Mouse (Mus musculus): ENCODE measurements at regions not wholly inside any gene's neighbourhood (a gene's known extent, or its start where the extent isn't known, plus 50 kb on each side); places are given as distances from the start of the nearest gene placed in this dataset.

DNA sequence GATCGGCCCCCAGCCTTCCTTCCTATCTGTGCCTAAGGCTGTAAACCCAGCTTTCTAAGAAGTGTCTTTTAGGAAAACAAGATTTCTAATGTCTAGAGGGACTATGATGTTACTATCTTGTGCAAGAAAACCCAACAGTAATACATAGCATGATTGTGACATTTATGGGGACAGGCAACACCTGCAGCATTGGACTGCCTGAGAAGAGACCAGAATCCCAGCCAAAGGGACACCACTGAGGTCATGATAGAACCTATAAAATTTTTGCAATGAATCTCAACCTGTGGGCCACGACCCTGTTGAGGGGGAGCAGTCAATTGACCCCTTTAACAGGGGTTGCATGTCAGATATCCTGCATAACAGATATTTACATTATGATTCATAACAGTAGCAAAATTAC, 208.1 kb upstream of the Daam1 start:
- DNase-seq (ENCODE audit: low read depth, low spot score) = no peak

GRCm38 (mm10) chr12:71623271-71623670, 207.6 kb upstream of the Daam1 start:
- DNase-seq (ENCODE audit: low read depth, low spot score) = no peak

- DNase-seq (ENCODE audit: low read depth, low spot score) = no peak
Observed at GRCm38 (mm10) chr12:71624076-71624475, 206.8 kb upstream of the Daam1 start.

DNA sequence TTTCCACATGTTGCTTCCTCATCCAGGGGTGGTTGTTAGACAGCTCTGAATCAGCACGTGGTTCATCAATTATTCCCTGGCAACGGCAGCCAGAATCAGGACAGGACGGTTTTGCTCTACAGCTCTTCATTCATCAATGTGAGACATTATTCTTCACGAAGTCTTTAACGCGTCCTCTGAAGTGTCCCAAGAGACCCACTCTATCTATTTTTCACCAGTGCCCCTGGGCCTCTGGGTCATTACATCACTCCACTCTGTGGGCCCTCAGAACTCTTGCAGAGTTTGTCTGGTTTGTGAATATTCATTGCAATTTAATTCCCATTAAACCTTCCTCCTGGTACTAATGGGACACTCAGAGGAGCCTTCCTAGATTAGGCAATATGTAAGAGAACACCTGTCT, 206.2 kb upstream of the Daam1 start:
- no peak for DNase-seq (ENCODE audit: low read depth, low spot score)

GRCm38 (mm10) chr12:71625115-71625514, 205.8 kb upstream of the Daam1 start:
- DNase-seq (ENCODE audit: low read depth, low spot score) = no peak

GRCm38 (mm10) chr12:71626801-71627200, 204.1 kb upstream of the Daam1 start:
- DNase-seq (ENCODE audit: low read depth, low spot score) = no peak

- DNase-seq (ENCODE audit: low read depth, low spot score) = peak; percentile 46
Observed at GRCm38 (mm10) chr12:71627421-71628339, 203.2 kb upstream of the Daam1 start.

GRCm38 (mm10) chr12:71628340-71628738, 202.5 kb upstream of the Daam1 start:
- no peak for DNase-seq (ENCODE audit: low read depth, low spot score)

DNA sequence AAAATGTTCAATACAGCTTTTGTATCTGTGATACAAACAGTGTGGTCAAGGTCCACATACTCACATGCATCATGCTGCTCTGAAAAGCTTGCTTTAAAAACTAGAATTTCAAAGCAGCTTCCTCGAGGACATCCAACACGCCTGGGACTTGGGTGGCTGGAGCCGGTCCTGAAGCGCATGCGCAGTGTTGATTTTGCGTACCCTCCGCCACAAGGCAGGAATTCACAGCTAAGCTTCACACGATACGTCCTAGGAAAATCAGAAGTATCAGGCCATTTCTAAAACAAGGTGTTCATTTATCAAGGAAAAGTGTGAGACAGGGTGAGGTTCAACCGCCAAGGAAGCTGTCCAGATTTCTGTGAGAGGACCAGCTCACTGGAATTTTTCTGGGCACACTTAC, 202.1 kb upstream of the Daam1 start:
- peak; percentile 47 for DNase-seq (ENCODE audit: low read depth, low spot score)

- DNase-seq (ENCODE audit: low read depth, low spot score) = peak; percentile 86
Observed at GRCm38 (mm10) chr12:71630386-71630785, 200.5 kb upstream of the Daam1 start.

GRCm38 (mm10) chr12:71636300-71636699, 194.6 kb upstream of the Daam1 start:
- no peak for DNase-seq (ENCODE audit: low read depth, low spot score)

GRCm38 (mm10) chr12:71637248-71637647, 193.6 kb upstream of the Daam1 start:
- DNase-seq (ENCODE audit: low read depth, low spot score) = no peak

DNA sequence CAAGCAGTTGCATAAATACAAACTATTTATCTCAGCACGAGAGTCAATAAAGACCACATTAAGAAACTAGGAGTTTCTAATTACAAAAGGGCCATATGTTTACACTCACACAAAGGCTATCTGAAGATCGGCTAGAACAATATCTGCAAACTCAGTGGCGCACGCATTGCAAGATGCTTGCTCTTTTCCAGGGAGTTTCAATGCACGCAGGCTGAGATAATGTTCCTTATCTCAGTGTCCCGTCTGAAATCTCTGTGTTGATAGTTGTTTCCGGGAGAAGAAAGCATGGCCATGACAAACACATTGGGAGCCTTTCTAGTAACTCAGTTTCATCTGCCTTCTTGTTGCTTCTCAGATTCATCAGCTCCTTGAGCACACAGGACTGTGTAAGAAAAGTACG, 192.6 kb upstream of the Daam1 start:
- no peak for DNase-seq (ENCODE audit: low read depth, low spot score)

GRCm38 (mm10) chr12:71640058-71640501, 190.8 kb upstream of the Daam1 start:
- DNase-seq (ENCODE audit: low read depth, low spot score) = no peak

- DNase-seq (ENCODE audit: low read depth, low spot score) = no peak
Observed at GRCm38 (mm10) chr12:71641486-71641885, 189.4 kb upstream of the Daam1 start.

DNA sequence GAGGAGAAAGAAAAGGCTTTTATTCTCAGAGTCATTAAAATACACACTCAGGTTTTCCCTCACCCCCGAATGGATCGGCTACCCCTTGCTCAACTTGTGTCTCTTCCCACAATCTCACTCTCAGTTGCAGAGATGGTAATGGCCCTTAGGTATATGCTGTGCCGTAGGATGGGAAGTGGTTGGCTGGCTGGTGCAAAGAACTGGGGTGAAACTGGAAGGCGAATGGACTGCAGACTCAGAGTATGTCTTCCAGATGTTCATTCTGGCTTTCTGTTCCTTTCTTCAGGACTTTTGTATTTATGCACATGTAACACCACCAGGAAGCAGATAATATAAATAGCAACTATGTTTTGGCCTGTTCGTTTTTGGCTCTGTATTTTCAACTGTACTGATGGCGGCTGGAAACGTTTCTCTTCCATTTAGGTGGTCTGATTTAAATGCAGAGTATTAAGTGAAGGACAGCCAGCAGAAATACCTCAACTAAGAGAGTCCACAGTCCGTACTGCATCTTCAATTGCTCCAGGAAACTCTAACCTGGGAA, 188.0 kb upstream of the Daam1 start:
- DNase-seq (ENCODE audit: low read depth, low spot score) = no peak

GRCm38 (mm10) chr12:71651251-71651650, 179.6 kb upstream of the Daam1 start:
- no peak for DNase-seq (ENCODE audit: low read depth, low spot score)

- no peak for DNase-seq (ENCODE audit: low read depth, low spot score)
Observed at GRCm38 (mm10) chr12:71693346-71694038, 137.4 kb upstream of the Daam1 start.

DNA sequence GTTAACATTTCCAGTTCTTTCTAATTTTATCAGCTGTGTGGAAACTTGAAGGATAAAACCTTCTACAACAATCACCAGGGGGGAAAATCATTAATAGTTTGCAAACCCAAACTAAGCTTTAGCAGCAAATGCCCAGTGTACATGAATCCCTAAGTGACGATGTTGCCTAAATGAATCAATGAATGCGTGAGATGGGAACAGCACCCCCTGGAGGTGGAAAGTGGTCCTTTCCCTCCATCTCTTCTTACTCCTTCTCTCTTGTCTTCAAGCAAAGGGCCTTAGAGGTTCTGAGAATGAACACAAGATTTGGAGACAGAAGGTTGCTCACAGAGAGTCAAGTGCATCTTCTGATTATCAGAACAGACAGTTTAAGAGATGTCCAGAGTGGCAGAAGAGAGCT, 129.1 kb upstream of the Daam1 start:
- peak; percentile 60 for DNase-seq (ENCODE audit: low read depth, low spot score)

DNA sequence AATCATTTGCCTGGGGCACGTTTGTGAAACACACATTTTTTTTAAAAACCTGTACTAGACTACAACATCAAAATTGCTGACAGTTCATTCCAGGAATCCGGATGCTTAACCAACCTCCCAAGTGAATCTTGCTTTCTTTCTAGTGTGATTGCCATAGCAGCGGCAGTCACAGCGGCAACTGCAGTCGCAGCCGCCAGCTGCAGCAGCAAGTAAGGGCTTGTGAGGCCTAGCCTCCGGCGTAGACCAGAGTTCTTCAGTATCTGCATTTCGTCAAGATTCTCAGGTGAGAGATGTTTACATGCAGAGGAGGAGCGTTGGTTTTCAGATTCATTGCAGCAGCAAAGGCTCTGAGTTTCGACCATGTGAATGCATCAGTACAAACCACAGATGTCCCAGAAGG, 128.7 kb upstream of the Daam1 start:
- DNase-seq (ENCODE audit: low read depth, low spot score) = peak; percentile 18

GRCm38 (mm10) chr12:71703146-71703902, 127.6 kb upstream of the Daam1 start:
- DNase-seq (ENCODE audit: low read depth, low spot score) = no peak

DNA sequence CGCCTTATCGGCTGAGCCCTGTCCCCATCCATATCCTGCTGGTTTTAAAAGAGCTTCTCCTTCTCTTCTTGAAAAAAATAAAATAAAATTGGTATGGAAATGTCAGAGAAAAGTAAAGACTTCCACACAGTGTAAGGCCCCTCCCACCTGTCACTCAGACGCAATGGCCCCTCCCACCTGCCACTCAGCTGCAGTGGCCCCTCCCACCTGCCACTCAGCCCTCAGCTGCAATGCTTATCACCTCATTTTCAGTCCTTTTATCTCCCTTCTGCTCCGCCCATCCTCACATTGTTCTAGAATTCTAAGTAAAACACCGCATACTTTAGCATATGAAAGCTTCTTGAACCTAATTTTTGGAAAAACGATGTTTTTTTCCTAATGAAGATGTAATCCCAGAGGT, 126.4 kb upstream of the Daam1 start:
- peak; percentile 72 for DNase-seq (ENCODE audit: low read depth, low spot score)
